Mouse (Mus musculus) lung, postnatal 36 days (tissue): ENCODE data around the gene Ctnnd2.

Experiments used
- DNase-seq: peaks from one replicate; pipeline ENCODE4 v3.0.0; 2022; ENCODE audit warnings: mixed read lengths

The Ctnnd2 gene

DNA sequence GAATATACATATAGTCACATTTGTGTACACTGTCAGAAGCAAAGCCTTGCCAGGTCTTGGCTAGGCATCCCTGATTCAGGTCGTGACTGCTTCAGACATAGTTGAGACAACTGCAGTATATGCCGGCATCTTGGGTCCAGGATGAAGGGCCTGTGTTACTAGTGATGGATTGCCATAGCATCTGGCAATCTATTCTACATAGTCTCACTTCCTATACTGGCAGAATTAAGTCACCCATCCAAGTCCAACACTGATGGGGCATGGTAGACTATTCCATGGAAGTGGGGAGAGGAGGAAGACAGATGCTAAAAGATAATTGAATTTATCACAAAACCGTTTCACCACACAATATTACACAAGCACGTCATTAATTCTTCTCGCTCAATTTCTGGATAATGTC, 369.1 kb downstream of the Ctnnd2 start:
- no peak for DNase-seq

DNA sequence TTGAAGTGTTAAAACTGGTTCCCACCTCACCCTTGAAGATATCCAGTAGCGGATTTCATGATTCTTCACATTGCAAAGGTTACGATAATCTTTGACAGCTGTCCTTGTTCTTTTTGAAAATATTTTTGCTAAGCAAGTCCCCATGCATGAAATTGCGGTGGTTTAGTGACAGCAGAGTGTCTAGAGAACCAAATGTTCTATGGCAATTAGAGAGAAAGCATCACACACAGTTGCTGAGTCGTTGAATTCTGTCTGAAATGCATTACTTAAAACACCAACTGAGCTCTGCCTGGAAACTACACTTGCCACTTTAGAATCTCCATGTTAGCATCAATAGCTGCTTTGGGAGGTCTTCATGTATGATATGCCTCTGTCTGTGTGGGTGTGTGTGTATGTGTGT, 375.9 kb downstream of the Ctnnd2 start:
- DNase-seq, result no peak

DNA sequence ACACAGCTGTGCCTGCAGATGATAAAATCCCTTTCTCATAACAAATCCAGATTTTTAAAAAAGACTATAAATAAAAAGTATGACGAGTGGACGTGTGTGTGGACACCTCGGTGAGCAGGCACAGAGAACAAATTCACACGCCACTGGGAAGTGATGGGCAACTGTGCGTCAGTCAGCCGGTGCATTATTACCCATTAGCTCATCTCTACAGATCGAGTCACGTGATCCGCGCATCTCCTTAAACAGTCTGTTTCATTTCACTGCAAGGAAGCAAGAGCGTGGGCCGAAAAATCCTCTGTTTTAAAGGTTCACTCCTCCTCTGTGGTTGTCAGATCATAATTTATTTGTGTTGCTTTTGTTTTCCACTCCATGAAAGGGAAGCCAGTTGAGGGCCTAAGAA, 378.6 kb downstream of the Ctnnd2 start:
- DNase-seq, result no peak

DNA sequence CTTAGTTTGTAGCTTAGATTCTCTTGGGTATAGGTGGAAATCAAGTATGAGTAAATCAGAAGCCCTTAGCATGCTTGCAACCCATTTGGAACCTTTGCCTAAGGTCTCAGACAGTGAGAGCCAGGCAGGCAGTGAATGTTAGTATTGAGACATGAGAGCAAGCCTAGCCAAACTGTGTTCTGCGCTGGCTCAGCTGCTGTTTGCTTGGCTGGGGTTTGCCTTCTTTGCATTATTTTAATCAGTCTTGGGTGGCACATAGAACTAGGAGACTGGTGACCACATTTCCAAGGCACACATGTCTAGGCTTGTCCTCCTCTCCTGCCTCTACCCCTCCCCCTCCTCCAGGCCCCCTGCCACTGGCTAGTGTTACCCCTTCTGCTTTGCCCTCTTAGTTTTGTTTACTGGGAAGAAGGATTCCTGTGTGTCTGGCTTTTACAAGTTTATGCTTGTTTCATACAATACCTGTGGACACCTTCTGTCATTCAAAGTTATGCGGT, 381.6 kb downstream of the Ctnnd2 start:
- no peak for DNase-seq

DNA sequence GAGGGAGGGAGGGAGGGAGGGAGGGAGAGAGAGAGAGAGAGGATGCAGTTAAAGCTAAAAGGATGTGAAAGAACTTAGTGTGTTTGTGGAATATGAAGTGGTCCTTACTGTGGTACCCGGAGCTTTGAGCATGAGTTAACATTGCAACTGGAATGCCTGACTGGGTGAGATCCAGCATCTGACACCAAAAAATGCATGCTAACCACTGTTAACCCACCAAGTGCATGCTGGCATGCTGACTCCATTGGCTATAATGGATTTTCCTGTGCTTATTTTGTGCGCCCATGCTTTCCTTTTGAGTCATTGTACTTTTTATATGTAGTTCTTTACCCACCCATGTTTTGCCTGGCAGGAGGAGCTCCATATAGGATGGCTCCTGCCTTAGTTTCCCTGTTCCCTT, 383.4 kb downstream of the Ctnnd2 start:
- no peak for DNase-seq

DNA sequence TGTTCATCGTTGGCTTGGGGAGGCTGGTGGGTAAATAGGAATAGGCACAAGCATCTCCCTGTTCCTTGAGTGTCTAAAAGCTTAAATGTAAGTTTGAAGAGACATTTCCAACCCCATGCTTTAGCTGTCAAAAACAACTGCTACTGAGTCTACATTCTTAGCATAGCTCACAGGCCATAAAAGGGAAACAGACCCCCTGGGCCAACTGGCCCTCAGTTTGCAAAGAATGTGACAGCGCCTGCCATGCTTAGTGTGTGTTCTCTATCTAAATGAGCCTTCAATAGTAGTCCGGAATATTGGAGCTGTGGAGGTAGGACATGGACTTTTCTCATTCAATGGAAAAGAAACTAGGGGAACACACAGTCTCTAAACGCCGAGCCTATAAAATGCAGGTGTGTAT, 390.0 kb downstream of the Ctnnd2 start:
- no peak for DNase-seq

DNA sequence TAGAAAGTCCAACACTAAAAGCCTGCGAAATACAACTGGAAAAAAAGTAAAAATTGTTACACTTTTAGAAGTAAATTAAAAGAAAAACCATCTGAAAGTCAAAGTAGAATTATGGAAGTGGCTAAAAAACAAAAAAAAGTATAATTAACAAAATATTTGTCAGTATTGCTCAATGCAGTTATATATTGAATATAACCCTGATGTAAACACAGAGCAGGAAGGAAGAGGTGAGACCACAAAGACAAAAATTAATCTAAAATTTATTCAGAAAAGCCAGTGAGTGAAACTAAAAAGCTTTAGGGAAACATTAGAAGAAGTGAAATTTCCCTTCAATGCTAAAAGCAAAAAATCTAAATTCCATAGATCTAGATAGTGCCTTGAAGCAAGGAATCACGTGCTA, 392.2 kb downstream of the Ctnnd2 start:
- DNase-seq, result no peak

DNA sequence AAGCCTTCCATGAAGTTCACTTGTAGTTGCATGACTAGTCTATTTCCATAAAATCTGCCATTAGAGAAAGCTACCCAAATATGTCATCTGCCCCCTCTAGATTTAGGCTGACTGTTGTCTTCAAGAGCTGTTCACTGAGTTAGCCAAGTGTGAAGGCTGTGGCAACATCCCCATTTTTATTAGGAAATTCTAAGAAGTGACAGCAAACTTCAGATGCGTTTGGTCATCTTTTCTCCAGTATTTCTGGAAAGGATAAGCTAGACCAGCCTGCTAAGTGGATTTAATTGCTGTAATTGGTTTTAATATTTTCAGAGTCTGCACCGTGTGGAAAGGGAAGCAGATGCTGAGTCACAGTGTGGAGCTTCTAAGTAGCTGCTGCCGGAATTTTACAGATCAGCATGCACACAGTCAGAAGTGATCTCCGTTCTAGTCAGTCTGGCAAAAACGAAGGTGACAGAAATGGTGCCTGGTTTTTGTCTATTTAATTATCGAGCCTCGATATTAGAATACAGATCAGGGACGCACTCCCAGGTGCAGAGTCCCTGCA, 397.9 kb downstream of the Ctnnd2 start:
- no peak for DNase-seq

DNA sequence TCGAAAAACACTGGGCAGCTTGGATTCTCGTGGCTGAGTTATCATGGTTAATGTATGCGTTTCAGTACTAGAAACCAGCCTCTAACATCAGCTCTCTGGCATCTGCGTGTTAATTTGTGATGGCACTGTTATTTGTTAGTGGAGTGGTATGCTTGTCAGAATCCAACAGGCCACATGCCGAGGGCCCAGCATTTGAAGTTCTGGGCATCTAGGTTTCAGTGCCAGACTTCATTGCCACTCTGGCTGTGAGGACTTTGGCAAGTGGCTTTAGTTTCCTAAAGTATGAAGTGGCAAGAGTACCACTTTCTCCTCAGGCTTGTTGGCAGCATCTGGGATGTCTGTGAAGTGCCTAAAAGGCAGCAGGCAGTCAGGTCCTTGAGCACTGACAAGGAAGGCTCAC, 415.1 kb downstream of the Ctnnd2 start:
- no peak for DNase-seq

DNA sequence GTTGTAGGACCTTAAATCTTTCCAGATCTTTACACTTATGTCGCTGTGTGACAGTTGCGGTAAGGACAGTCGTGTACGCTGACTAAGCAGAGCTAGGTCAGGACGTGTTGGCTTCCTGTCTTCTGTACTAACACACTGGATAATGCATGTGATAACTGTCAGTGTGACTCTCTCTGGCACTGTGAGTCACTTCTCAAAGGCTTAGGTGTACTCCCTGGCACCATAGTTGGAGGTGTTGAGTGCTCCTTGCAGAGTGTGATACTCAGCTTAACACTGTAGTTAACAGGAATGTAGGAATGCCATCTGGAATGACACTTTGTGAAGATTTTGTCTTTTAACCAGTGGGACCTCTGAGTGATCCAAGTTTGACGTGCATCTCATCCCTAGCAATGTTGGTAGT, 418.5 kb downstream of the Ctnnd2 start:
- DNase-seq, result no peak

DNA sequence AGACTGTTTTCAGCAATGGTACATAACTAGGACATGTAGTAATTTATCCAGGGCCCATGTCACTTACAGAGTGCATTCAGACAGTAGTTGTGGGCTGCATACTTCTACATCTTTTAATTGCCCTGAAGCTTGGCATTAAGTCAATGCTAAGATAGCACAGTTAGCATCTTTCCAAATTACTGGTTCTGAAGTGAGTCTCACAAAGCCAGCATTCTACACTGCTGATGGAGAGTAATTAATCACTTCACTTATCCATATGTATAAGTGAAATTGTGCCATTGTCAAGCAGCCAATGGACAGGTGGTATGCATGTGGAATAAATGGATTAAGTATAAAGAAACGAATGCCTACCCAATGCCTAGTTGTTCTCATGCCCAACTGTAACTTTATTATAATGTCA, 423.1 kb downstream of the Ctnnd2 start:
- no peak for DNase-seq

DNA sequence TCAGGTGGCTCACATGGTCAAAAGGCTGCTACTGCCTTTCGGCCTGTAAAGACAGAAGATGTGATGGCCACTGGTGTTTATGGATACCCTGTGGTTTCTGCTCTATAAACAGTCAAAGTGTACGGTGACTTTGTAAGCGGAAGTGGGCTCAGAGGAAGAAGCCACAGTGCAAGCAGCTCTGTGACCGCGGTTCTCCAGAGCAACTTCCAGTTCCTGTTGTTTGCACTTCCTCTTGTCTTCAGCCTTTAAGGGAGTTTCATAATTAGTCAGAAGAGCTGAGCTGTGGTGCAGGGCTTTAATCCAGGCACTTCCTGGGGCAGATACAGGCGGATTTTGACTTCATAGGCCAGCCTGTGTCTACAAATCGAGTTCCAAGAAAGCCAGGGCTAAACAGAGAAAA, 438.2 kb downstream of the Ctnnd2 start:
- DNase-seq, result peak; percentile 58

DNA sequence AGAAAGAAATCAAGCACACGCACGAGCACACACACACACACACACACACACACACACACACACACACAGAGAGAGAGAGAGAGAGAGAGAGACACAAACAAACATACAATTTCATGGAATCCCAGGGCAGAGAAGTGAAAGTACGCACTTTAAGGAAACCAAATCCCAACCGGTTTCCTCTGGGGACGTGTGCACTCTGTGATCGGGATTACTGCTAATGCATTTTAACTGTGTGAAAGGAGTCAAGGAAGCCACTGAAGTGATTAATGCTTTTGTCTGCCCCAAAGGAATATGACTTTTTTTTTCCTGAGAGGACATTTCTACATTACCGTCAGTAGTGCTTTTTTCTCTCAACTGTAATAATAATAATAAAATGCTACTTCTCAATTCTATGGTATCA, 443.1 kb downstream of the Ctnnd2 start:
- no peak for DNase-seq

DNA sequence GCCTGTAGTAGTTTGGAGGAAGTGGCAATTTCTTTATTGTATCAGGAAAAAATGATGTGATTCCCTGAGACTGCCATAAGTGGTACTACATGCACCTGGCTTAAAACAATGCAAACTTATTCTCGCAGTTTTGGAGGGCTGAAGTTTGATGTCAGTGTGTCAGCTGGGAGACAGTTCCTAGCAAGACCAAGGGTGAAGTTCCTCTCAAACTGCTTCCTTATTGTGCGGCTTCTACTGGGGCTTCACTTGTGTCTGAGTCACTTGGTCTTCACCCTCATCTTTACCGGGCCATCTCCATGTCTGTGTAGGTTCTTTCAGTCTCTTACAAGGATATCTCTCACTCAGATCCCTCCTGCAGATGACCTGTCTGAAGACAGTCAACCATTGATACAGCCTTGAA, 444.5 kb downstream of the Ctnnd2 start:
- no peak for DNase-seq

DNA sequence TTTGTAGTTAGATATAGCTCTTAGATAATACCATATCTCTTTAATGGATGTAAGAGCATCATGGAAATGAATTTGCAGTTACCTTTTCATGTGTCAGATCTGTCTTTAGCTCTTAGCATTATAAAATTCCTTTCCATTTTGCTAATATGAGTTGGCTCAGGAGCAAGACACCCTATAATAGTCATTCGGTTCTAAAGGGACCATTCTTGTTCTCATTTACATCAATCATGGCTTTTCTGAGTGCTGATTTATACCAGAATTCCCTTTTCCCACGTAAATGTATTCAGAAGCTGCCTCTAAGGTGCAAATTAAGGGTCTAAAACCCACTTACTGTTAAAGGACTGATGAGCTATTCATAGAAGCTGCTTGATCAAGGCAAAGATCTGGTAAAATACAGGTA, 445.5 kb downstream of the Ctnnd2 start:
- no peak for DNase-seq

DNA sequence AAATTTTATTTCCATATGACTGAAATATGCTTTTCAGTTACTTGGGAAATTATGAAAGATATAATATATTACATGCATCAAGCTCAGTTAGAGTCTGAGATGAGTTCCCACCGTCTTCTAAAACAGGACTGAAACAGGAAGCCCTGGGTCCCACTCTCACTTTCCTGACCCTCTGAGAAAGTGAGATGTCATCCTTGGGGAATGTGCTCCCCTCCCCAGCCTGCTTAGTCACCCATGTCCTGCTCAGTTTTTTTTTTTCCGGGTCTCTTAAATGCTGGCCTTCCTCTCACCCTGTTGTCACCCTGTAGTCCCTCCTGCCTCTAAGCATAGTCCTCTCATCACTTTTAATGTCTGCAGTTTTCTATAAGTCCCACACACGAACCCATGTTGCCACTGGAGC, 456.1 kb downstream of the Ctnnd2 start:
- no peak for DNase-seq

DNA sequence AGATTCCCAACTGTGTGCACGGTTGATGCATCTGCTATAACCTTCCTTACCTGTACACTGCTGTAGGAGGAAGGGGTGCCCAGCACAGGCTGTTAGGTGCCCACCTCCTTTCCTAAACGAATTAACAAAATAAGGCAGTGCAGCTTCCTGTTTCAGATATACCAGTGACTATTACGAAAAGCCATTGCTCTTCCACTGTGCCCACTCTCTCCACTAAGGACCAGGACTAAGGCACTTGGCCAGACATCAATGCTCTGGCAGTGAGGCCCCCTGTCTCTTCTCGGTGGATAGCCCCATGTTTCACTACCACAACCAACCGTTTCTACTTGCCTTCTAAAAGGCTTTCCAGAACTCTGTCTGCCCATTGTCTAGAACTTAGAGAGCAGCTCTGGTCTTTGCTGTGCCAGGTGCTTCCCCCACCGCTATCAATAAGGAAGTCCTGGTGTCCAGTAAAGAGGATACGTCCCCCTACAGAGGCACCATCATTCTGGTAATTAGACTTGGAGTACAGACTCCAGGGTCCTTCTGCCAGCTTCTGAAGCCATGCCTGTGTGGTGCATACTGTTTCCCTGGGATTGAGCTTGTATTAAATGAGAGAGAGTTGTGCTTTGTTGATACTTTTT, 459.8 kb downstream of the Ctnnd2 start:
- no peak for DNase-seq

DNA sequence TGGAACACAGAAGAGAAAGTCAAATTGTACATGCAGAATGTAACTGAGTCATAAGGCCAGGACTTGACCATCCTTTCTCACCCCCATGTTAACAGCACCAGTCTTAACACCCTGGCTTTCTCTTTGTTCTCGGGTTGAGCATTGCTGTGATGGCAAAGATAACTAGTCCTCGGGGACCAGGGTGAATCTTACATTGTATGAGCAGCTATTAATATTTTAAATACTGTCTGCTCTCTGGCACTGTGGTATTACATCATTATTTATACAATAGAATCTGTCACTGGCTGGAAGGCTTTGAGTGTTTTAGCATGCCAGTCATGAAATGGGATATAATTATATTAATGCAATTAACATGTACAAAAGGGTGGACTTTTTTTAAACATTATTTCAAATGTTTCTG, 461.5 kb downstream of the Ctnnd2 start:
- DNase-seq, result no peak

DNA sequence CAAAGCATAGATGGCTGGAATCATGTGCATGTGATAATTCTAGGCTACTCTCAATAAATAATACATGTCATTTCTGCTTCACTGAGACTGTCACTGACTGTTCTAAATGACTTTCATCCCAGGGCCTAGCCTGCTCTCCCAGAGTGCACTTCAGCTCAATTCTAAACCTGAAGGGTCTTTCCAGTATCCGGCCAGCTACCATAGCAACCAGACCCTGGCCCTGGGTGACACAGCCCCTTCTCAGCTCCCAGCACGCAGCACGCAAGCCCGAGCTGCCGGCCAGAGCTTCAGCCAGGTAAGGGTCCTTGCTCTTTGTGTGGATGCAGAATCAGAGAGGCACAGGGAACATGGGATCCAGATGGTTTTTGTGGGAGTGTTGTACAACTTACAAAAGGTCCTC, 462.1 kb downstream of the Ctnnd2 start:
- no peak for DNase-seq

DNA sequence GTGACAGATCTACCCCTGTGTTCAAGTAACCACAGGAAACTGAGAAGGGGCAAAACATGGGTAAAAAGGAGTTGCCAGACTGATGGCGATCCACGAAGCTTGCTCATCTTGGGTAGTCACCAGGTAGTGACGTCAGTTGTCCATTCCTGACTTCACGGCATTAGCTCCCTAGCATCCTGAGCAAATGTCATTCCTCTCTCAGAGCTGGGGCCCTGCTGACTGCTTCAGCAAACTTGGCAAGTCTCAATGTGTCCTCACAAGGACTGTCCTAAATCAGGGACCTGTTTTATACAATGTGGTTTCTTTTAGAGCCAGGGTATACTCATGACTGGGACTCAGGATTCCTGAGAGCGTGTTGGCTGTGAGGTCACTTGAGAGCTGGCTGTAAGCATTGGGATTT, 468.3 kb downstream of the Ctnnd2 start:
- no peak for DNase-seq

DNA sequence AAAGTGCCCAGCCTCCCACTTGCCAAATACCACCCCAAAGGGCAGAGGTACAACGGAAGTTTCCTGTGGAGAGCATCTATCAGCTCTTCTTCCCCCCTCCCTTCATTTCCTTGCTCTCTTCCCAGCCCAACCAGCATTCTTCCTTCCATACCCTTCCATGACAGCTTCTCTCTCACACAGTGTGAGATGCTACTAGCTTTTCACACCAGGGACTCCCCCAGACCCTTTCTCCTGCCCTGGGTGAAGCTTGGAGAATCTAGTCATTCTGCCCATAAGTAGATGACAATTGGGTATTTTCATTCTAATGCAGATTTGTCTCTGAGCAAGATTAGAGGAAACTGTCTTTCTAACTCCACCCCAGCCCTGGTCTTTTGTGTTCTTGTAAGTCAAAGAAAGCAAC, 473.3 kb downstream of the Ctnnd2 start:
- no peak for DNase-seq

DNA sequence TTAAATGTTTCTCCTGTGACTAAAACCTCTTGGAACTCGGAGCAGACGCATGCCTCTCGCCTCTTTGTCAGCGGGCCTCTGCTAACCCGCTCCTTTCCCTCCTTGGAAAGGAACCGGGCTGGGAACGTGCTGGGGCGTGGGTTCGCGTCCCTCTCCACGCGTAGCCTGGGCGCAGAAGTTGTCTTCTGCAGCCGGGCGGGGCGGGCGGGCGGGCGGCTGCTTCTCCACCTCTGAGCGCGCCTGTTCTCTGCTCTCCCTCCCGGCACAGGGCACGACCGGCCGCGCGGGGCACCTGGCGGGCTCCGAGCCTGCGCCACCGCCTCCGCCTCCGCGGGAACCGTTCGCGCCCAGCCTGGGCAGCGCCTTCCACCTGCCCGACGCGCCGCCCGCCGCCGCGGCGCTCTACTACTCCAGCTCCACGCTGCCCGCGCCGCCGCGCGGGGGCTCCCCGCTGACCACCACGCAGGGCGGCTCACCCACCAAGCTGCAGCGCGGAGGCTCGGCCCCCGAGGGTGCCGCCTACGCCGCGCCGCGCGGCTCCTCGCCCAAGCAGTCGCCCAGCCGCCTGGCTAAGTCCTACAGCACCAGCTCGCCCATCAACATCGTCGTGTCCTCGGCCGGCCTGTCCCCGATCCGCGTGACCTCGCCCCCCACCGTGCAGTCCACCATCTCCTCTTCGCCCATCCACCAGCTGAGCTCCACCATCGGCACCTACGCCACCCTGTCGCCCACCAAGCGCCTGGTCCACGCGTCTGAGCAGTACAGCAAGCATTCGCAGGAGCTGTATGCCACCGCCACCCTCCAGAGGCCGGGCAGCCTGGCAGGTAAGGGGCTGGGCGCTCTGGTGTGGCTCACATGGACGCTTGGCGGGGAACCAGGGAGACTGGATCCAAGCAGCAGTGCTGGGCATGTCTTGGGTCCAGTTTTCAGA, 474.4 kb downstream of the Ctnnd2 start:
- DNase-seq, result peak; percentile 10

DNA sequence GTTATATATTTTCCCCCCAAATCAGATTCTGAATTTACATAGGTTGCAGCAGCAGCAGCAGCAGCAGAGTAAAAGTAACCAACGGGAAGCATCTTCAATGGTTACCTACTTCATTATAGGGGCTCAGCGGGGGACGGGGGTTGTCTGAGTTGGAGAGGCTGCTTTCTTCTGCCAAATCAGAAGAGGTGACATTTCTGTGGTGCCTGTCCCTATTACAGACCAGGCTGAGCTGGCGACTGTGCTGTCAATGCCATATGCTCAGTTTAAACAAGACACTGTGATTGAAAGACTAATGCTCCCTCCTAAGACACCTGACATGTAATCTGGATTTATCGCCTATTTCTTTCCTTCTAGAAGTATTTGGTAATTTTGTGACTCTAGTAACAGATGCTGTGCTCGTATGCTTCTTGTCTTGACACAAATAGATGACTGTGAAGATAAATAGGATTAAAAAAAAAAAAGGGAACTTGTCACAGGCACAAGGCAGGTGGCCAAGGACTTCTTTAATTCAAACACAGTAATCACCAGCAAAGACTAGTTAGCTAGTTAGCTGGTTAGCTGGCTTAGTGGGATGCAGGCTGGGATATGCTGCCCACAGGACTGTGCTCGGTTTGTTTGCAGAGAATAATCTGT, 475.4 kb downstream of the Ctnnd2 start:
- DNase-seq, result no peak

DNA sequence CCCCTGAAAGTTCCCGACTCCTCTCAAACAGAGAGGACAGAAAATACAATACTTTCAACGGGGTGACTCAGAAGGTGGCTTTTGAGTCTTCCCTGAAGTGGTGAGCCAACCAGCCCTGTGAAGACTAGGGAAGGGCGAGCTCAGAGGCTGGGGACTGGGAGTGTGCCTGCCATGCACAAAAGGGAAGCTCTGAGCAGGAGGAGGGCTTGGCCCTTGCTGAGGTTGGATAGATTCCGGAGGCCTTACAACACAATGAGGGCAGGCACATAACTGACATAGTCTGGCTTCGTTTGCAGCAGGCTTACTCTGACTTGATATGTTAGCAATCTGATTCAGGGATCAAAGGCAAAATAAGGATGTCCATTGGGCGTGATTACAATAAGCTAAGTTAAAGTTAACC, 477.6 kb downstream of the Ctnnd2 start:
- DNase-seq, result no peak
